ENCODE assay signal across 31 mouse cellular contexts in the genomic region with DNA sequence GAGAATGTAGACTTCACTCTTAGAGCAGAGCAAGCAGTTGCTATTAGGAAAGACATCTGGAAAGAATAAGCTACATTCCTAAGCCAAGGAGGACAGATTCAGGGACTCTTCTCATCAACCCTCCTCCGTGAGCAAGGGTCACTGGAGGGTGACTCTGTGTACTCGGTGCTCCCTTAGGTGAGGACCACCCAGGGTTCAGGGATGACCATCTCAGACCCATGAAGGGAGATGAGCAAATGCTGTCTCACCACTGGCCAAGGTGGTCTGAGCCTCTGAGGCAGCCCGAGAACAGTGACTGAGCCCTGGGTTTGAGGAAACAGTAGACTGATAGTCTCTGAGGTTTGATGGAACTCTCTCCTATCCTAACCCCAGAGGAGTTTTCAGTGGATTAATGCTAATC. TPM values are rescaled to one million over a fixed set of nuclear protein-coding genes. Genes with fewer than 3 reads are reported as not detected.
DNase-seq lines count a peak whose midpoint lies in the region; ATAC-seq and TF ChIP-seq lines count a peak whose summit lies in the region.
"Had no signal": no experiment of that assay in that cellular context is flagged by ENCODE, and none has a peak within 500 bp of the region (broad histone marks: within the 10 kb centered on the region; RNA-seq: fewer than 3 reads in every experiment).

No protein-coding gene starts in this region.

- H3K9me3 ChIP-seq in embryonic facial prominence, embryonic 10.5 days, result no peaks in the 10 kb centered on the region
- no peaks in the 10 kb centered on the region for H3K9me3 ChIP-seq in embryonic facial prominence, embryonic 13.5 days
- H3K9me3 ChIP-seq: embryonic facial prominence, embryonic 15.5 days; heart, embryonic 12.5 days; heart, embryonic 15.5 days; hindbrain, embryonic 10.5 days; hindbrain, embryonic 13.5 days; intestine, embryonic 15.5 days had no signal

- no peak overlapping the region for H3K4me2 ChIP-seq in embryonic facial prominence, embryonic 13.5 days
- H3K4me2 ChIP-seq: embryonic facial prominence, embryonic 15.5 days; heart, embryonic 12.5 days; heart, embryonic 15.5 days; hindbrain, embryonic 13.5 days; intestine, embryonic 15.5 days had no signal

- WGBS in embryonic facial prominence, embryonic 10.5 days, result 48% methylated on average over 3 of the region's 3 CpGs
- WGBS in embryonic facial prominence, embryonic 13.5 days, result 41% methylated on average over 3 of the region's 3 CpGs

- intact Hi-C loops in gastrocnemius, adult 2 months (cut with DNase I), result no loop called here

- no peaks in the 10 kb centered on the region for H3K36me3 ChIP-seq in embryonic facial prominence, embryonic 10.5 days (replicated peaks)
- H3K36me3 ChIP-seq in embryonic facial prominence, embryonic 13.5 days, result no peaks in the 10 kb centered on the region
- H3K36me3 ChIP-seq: embryonic facial prominence, embryonic 15.5 days; heart, embryonic 12.5 days; heart, embryonic 15.5 days; hindbrain, embryonic 10.5 days; hindbrain, embryonic 13.5 days; intestine, embryonic 15.5 days had no signal

- H3K4me1 ChIP-seq in embryonic facial prominence, embryonic 10.5 days, result peaks cover 17% of the 10 kb centered on the region
- H3K4me1 ChIP-seq in embryonic facial prominence, embryonic 13.5 days, result no peaks in the 10 kb centered on the region
- H3K4me1 ChIP-seq: embryonic facial prominence, embryonic 15.5 days; intestine, embryonic 15.5 days had no signal

- peak overlapping the region; percentile 63 for H3K27ac ChIP-seq in gastrocnemius, adult 2 months
- 0 out of 2 replicates have a peak overlapping the region, but pooled peaks have one; percentile 15 for H3K27ac ChIP-seq in embryonic facial prominence, embryonic 10.5 days (replicated peaks)
- no peak overlapping the region for H3K27ac ChIP-seq in embryonic facial prominence, embryonic 13.5 days
- H3K27ac ChIP-seq: embryonic facial prominence, embryonic 15.5 days; heart, embryonic 15.5 days; hindbrain, embryonic 10.5 days; hindbrain, embryonic 13.5 days; intestine, embryonic 15.5 days had no signal

- no peak overlapping the region for H3K4me3 ChIP-seq in gastrocnemius, adult 2 months
- H3K4me3 ChIP-seq in embryonic facial prominence, embryonic 10.5 days, result no peak overlapping the region
- H3K4me3 ChIP-seq in embryonic facial prominence, embryonic 13.5 days, result no peak overlapping the region
- H3K4me3 ChIP-seq: embryonic facial prominence, embryonic 15.5 days; heart, embryonic 12.5 days; heart, embryonic 15.5 days; hindbrain, embryonic 10.5 days; hindbrain, embryonic 13.5 days; intestine, embryonic 15.5 days had no signal

- no peak for DNase-seq in gastrocnemius, adult 2 months
- no peak for DNase-seq in gastrocnemius, postnatal 10 days
- DNase-seq in embryonic facial prominence, embryonic 10.5 days (ENCODE audit: low spot score), result no peak
- no peak for DNase-seq in adrenal gland, adult 2 months
- no peak for DNase-seq in urinary bladder, adult 2 months (ENCODE audit: low spot score)
- DNase-seq: adrenal gland, postnatal 10 days; adrenal gland, postnatal 36 days; cerebellum, adult 18-20 months; cerebellum, adult 9-10 months; cerebellum, postnatal 14 days; forebrain, postnatal 0 days; gastrocnemius, postnatal 36 days; heart, postnatal 10 days; heart, postnatal 36 days; kidney, adult 11 months had no signal

- TF ChIP-seq CTCF in gastrocnemius, adult 2 months (IDR thresholded peaks at IDR 0.05), result no peak

- peak; percentile 52; the same call in 1 of the 2 replicates for ATAC-seq in embryonic facial prominence, embryonic 13.5 days (ENCODE audit: insufficient number of reproducible peaks, insufficient read depth, low FRiP score, low TSS enrichment, low read depth)
- ATAC-seq: activated CD4-positive, CD25-positive, alpha-beta regulatory T cell, adult 4 months; forebrain, embryonic 14.5 days; forebrain, postnatal 0 days; hindbrain, embryonic 16.5 days; intestine, embryonic 15.5 days had no signal

- H3K9ac ChIP-seq in embryonic facial prominence, embryonic 13.5 days, result no peak overlapping the region
- H3K9ac ChIP-seq: embryonic facial prominence, embryonic 15.5 days; forebrain, postnatal 0 days; heart, embryonic 12.5 days; heart, embryonic 15.5 days; hindbrain, embryonic 13.5 days; intestine, embryonic 15.5 days had no signal

- no peaks in the 10 kb centered on the region for H3K27me3 ChIP-seq in embryonic facial prominence, embryonic 10.5 days (replicated peaks; ENCODE audit: low read depth, poor library complexity, severe bottlenecking)
- no peaks in the 10 kb centered on the region for H3K27me3 ChIP-seq in embryonic facial prominence, embryonic 13.5 days
- H3K27me3 ChIP-seq: embryonic facial prominence, embryonic 15.5 days; heart, embryonic 12.5 days; heart, embryonic 15.5 days; hindbrain, embryonic 13.5 days; intestine, embryonic 15.5 days had no signal

RNA-seq across cellular contexts. Expression of gene 4930432M17Rik, which starts 57.3 kb away (rescaled TPM):
- total RNA-seq in gastrocnemius, adult 2 months (2021), result not detected
- not detected for total RNA-seq in gastrocnemius, postnatal 10 days (2021)
- polyA plus RNA-seq in embryonic facial prominence, embryonic 10.5 days (2016; fragmentation: Nextera tagmentation; extraction: Ambion mirVana), result not detected in 2 replicates
- polyA plus RNA-seq in embryonic facial prominence, embryonic 13.5 days (2015; fragmentation: Nextera tagmentation; extraction: Ambion mirVana), result not detected in 2 replicates
- total RNA-seq in adrenal gland, adult 2 months (2021), result not detected
- polyA plus RNA-seq in adrenal gland, adult 2 months (2012; rRNA removed), result not detected in 2 replicates
- polyA plus RNA-seq in urinary bladder, adult 2 months (2012; rRNA removed), result not detected in 2 replicates
- total RNA-seq: adrenal gland, postnatal 10 days; adrenal gland, postnatal 36 days; ES-E14; forebrain, postnatal 0 days; gastrocnemius, adult 8-10 months; gastrocnemius, postnatal 36 days; granulocyte monocyte progenitor cell, adult 5-6 weeks; heart, adult 8-10 months; heart, postnatal 10 days; heart, postnatal 36 days had no signal
- polyA plus RNA-seq: activated CD4-positive, CD25-positive, alpha-beta regulatory T cell, adult 4 months; embryonic facial prominence, embryonic 15.5 days; forebrain, embryonic 11.5 days; forebrain, embryonic 14.5 days; forebrain, postnatal 0 days; frontal cortex, adult 2 months; heart, embryonic 12.5 days; heart, embryonic 15.5 days; hindbrain, embryonic 10.5 days; hindbrain, embryonic 13.5 days; hindbrain, embryonic 16.5 days; intestine, embryonic 15.5 days had no signal
